Mouse (Mus musculus) myocyte (in vitro differentiated cells): ENCODE measurements around the gene Syce3.

Source experiments
- E2F4 ChIP-seq: IDR thresholded peaks from one replicate; pipeline ENCODE4 v1.6.1; 2011; ENCODE audit warnings: mild to moderate bottlenecking, control low read depth, moderate library complexity; ENCODE audit not compliant: insufficient read depth
- MAX ChIP-seq: IDR thresholded peaks from one replicate; pipeline ENCODE4 v1.6.1; 2011; ENCODE audit warnings: low read depth, mild to moderate bottlenecking, control low read depth
- POLR2A ChIP-seq: IDR thresholded peaks from one replicate; pipeline ENCODE4 v1.6.1; 2011; ENCODE audit warnings: low read depth, mild to moderate bottlenecking, control low read depth, moderate library complexity; ENCODE audit not compliant: insufficient read length
- REST ChIP-seq: IDR thresholded peaks from one replicate; pipeline ENCODE4 v1.6.1; 2011; ENCODE audit warnings: mild to moderate bottlenecking, control low read depth, moderate library complexity; ENCODE audit not compliant: insufficient read depth, insufficient read length
- USF1 ChIP-seq: IDR thresholded peaks from one replicate; pipeline ENCODE4 v1.6.1; 2011; ENCODE audit warnings: low read depth, mild to moderate bottlenecking, control low read depth, moderate library complexity

DNA sequence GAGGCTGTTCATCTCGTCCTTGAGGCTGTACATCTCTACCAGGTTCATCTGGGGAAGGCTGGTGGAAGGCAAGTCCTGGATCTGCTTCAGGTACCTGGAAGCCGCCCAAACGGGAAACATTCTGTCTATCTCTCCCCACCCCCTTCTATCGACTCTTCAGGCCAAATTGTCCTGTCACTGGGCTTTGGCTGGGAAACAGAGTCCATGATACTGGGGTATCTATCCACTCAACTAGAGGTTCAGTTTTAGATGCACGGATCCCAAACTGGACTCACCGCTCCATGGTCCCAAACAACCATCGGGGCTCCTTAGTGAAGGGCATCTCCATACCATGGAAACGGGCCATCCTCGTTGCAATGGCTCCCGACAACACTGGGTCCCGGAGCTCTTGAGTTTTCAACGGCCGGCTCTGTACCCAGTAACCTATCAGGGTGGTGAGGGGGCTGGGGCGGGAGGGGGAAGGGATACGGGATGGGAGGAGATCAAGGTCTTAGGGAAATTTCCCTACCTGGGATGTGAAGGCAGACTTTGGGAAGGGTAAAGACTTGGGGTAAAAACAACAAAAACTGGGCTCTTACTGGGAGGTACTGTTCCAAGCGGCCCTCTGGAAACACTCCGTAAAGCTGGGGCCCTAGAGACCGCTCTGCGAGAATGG is 18.0 kb upstream of the Syce3 start:
- TF ChIP-seq E2F4 (no peak), REST (no peak), POLR2A (no peak), MAX (no peak), USF1 (no peak)
